In the genomic region with DNA sequence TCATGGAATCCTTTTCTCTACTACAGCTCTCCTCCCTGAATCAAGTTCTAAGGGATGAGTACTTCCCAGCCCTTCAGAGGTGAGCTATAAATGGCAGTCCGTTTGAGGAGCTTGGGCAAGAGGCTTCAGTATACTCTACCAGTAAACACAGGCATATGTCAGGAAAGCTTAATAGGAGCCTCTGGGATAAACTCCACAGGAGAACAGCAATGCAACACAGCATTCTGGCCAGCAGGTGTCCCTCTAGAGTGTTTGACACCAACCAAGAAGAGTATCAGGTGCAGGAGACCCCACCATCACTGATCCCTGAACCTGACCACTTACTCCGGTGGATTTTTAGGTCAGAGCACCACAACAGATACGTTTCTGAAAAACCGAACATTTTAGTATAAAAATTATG, we compare ENCODE assay signal across 8 mouse cellular contexts.
DNase-seq lines count a peak whose midpoint lies in the region; ATAC-seq lines count a peak whose summit lies in the region.

No protein-coding gene starts in this region.

- ATAC-seq in erythroid progenitor cell, adult 5-6 weeks (replicated peaks; ENCODE audit: low FRiP score, poor library complexity, severe bottlenecking): no peak

- peak; percentile 55 to 71 for DNase-seq in heart, postnatal 14 days
- no peak for DNase-seq in heart, adult 11 months
- DNase-seq in testis, postnatal 10 days (ENCODE audit: low spot score): peak; percentile 77
- no peak for DNase-seq in testis, postnatal 14 days (ENCODE audit: low spot score)
- peak; percentile 58 for DNase-seq in embryo, embryonic 11 days
- DNase-seq in lung, postnatal 10 days: peak; percentile 64
- DNase-seq in neural tube, embryonic 10.5 days (ENCODE audit: extremely low spot score, low spot score): no peak

- intact Hi-C loops in heart, postnatal 14 days (cut with DNase I): no loop called here

Comparison
In these comparisons a context has a peak if more than half of its experiments do, and no peak if none do; other contexts are left out.
1. DNase-seq: peak in heart, postnatal 14 days (2 of 2), testis, postnatal 10 days (single experiment), embryo, embryonic 11 days (single experiment) and lung, postnatal 10 days (single experiment); none in heart, adult 11 months (single experiment), testis, postnatal 14 days (single experiment) and neural tube, embryonic 10.5 days (single experiment).